Mouse (Mus musculus): ENCODE measurements around the gene Rap1gds1. TPM values are rescaled to one million over a fixed set of nuclear protein-coding genes. Genes with fewer than 3 reads are reported as not detected.

The Rap1gds1 gene
- polyA plus RNA-seq, 1 experiment from 2014 or later, result 62.5 TPM

DNA sequence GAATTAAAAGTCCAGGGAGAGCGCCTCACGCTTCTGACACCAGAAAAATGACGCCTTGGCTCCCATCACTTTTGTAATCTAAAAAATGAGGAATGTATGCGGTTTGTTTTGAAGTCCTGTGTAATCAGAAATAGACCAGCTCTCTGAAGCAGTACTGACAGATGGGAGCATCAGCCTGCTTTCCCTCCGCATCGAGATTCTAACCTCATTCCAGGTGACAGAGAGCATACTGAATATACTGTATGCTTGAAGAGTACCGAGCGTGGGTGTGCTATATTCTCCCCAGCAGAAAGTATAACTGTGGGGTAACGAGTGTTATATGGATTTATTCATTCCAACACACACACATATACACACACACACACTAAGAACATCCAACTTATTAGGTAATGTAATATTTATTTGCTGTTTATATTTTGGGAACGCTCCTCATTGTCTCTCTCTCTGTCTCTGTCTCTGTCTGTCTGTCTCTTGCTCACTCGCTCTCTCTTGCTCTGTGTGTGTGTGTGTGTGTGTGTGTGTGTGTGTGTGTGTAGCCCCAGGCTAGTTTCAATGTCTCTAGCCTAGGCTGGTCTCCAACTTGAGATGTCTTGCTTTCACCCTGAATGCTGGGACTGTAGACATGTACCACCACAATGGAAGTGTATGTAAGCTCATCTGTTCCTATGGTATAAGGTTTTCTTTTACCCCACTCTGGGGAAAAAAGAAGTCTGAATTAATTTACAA lies 193.8 kb downstream of the Rap1gds1 start:
- Histone ChIP-seq H3K4me1 (ENCODE audit: control insufficient read depth, insufficient read depth, low read length) (0 out of 2 replicates have a peak, but pooled peaks cover 7% of the 10 kb centered on the region), H3K4me2 (ENCODE audit: low read depth, low read length) (no peak overlapping the region), H3K27me3 (replicated peaks; ENCODE audit: control insufficient read depth, insufficient read depth, low read length) (no peaks in the 10 kb centered on the region), H3K9me3 (ENCODE audit: control insufficient read depth, low read length) (no peaks in the 10 kb centered on the region), H3K4me3 (ENCODE audit: low read depth, low read length) (no peak overlapping the region), H3K36me3 (ENCODE audit: control insufficient read depth, insufficient read depth, low read length) (no peaks in the 10 kb centered on the region; the same call in 1 of the 2 replicates), H3K9ac (ENCODE audit: low read depth, low read length) (no peak overlapping the region), H3K27ac (replicated peaks; ENCODE audit: low read depth, low read length) (no peak overlapping the region)
- WGBS, result 81% methylated on average over 11 of the region's 11 CpGs
- DNase-seq (ENCODE audit: low spot score) (no peak), ATAC-seq (ENCODE audit: low read depth) (no peak)

DNA sequence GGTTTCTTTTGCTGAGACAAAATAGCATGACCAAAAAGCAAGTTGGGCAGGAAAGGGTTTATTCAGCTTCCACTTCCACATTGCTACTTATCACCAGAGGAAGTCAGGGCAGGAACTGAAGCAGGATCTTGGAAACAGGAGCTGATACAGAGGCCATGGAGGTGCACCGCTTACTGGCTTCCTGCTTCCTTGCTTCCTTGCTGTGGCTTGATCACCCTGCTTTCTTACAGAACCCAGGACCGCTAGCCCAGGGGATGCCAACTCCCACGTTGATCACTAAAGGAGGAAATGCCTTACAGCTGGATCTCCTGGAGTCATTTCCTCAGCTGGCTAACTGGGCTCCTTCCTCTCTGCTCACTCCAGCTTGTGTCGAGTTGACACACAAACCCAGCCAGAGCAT lies 197.3 kb downstream of the Rap1gds1 start:
- H3K9me3 ChIP-seq (ENCODE audit: control insufficient read depth, low read length), result no peaks in the 10 kb centered on the region
- H3K27ac ChIP-seq (replicated peaks; ENCODE audit: low read depth, low read length), result no peak overlapping the region

DNA sequence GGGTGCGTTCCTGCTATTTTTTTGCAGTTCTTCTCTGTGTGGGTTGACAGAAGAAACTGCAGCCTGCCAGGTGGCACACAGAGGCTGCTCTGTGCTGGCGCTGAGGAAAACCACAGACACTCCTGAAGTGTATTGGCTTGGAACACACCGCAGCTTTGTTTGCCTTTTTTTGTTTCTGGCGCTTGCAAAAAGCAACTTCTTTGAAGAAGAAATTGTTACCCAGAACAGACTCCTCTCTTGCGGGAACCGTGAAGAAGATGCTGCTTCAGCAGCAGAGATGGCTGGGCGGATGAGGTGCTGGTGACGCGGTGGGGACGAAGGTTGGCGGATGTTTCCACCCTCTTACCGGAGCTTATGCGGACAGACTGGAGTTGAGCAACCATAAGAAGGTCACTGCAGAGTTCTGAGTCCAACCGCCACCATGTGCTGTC lies 198.1 kb downstream of the Rap1gds1 start:
- WGBS, result 81% methylated on average over 14 of the region's 14 CpGs
- Histone ChIP-seq H3K27me3 (replicated peaks; ENCODE audit: control insufficient read depth, insufficient read depth, low read length) (no peaks in the 10 kb centered on the region), H3K36me3 (ENCODE audit: control insufficient read depth, insufficient read depth, low read length) (no peaks in the 10 kb centered on the region), H3K9ac (ENCODE audit: low read depth, low read length) (no peak overlapping the region), H3K27ac (replicated peaks; ENCODE audit: low read depth, low read length) (peak overlapping the region; percentile 65), H3K9me3 (ENCODE audit: control insufficient read depth, low read length) (no peaks in the 10 kb centered on the region), H3K4me3 (ENCODE audit: low read depth, low read length) (no peak overlapping the region), H3K4me2 (ENCODE audit: low read depth, low read length) (no peak overlapping the region), H3K4me1 (ENCODE audit: control insufficient read depth, insufficient read depth, low read length) (0 out of 2 replicates have a peak, but pooled peaks cover 7% of the 10 kb centered on the region)
- no peak for DNase-seq (ENCODE audit: low spot score)
- no peak for ATAC-seq (ENCODE audit: low read depth)

More for the DNA sequence above, 197.3 kb downstream of the Rap1gds1 start:
- Histone ChIP-seq H3K36me3 (ENCODE audit: control insufficient read depth, insufficient read depth, low read length) (no peaks in the 10 kb centered on the region), H3K4me1 (ENCODE audit: control insufficient read depth, insufficient read depth, low read length) (0 out of 2 replicates have a peak, but pooled peaks cover 7% of the 10 kb centered on the region), H3K27me3 (replicated peaks; ENCODE audit: control insufficient read depth, insufficient read depth, low read length) (no peaks in the 10 kb centered on the region), H3K4me2 (ENCODE audit: low read depth, low read length) (no peak overlapping the region), H3K4me3 (ENCODE audit: low read depth, low read length) (no peak overlapping the region), H3K9ac (ENCODE audit: low read depth, low read length) (no peak overlapping the region)
- DNase-seq (ENCODE audit: low spot score), result no peak
- no peak for ATAC-seq (ENCODE audit: low read depth)
- WGBS, result 51% methylated on average over 4 of the region's 4 CpGs

- no peak overlapping the region for H3K9ac ChIP-seq (ENCODE audit: low read depth, low read length)
Observed at GRCm38 (mm10) chr3:138876418-138876817, 198.6 kb downstream of the Rap1gds1 start.

DNA sequence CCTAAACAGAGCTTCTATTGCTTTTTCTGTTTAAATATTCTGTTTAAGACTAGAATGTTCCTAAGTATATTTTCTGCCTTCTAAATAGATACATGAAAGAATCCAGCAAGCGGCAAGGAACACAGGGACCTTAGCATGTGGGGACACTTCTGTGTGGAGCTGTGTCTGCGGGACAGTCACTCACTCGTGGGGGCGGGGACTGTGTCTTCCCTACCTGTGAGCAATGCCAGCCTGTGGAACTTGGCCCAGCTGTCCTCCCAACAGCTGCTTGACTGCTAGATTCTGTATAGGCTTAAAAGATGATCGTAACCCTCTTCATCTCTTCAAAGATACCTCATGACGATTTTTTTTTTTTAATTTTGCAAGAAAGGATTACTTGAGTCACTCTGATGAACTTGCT lies 199.1 kb downstream of the Rap1gds1 start:
- no peak overlapping the region for H3K27ac ChIP-seq (replicated peaks; ENCODE audit: low read depth, low read length)
- WGBS, result 88% methylated on average over 6 of the region's 6 CpGs
- DNase-seq (ENCODE audit: low spot score) (no peak), ATAC-seq (ENCODE audit: low read depth) (no peak)
- H3K36me3 ChIP-seq (ENCODE audit: control insufficient read depth, insufficient read depth, low read length), result no peaks in the 10 kb centered on the region
- no peaks in the 10 kb centered on the region for H3K9me3 ChIP-seq (ENCODE audit: control insufficient read depth, low read length)
- H3K4me3 ChIP-seq (ENCODE audit: low read depth, low read length), result no peak overlapping the region
- 0 out of 2 replicates have a peak, but pooled peaks cover 7% of the 10 kb centered on the region for H3K4me1 ChIP-seq (ENCODE audit: control insufficient read depth, insufficient read depth, low read length)
- H3K4me2 ChIP-seq (ENCODE audit: low read depth, low read length), result no peak overlapping the region
- H3K9ac ChIP-seq (ENCODE audit: low read depth, low read length), result no peak overlapping the region
- no peaks in the 10 kb centered on the region for H3K27me3 ChIP-seq (replicated peaks; ENCODE audit: control insufficient read depth, insufficient read depth, low read length)

More at GRCm38 (mm10) chr3:138876418-138876817, 198.6 kb downstream of the Rap1gds1 start:
- DNase-seq (ENCODE audit: low spot score) (no peak), ATAC-seq (ENCODE audit: low read depth) (no peak)
- Histone ChIP-seq H3K4me3 (ENCODE audit: low read depth, low read length) (no peak overlapping the region), H3K27ac (replicated peaks; ENCODE audit: low read depth, low read length) (peak overlapping the region; percentile 65), H3K9me3 (ENCODE audit: control insufficient read depth, low read length) (no peaks in the 10 kb centered on the region), H3K27me3 (replicated peaks; ENCODE audit: control insufficient read depth, insufficient read depth, low read length) (no peaks in the 10 kb centered on the region), H3K36me3 (ENCODE audit: control insufficient read depth, insufficient read depth, low read length) (no peaks in the 10 kb centered on the region), H3K4me1 (ENCODE audit: control insufficient read depth, insufficient read depth, low read length) (0 out of 2 replicates have a peak, but pooled peaks cover 7% of the 10 kb centered on the region), H3K4me2 (ENCODE audit: low read depth, low read length) (no peak overlapping the region)
- 81% methylated on average over 10 of the region's 10 CpGs for WGBS

Other genes starting within 250 kb of the Rap1gds1 start
- gene Stpg2, start 130.5 kb upstream of the Rap1gds1 start, polyA plus RNA-seq (2014; fragmentation: Nextera tagmentation; extraction: Ambion mirVana), result 0.13 TPM in 1 of 2 replicates, not detected in the other